Mouse (Mus musculus) neural tube, embryonic 14.5 days (tissue): Measurements from ENCODE around the gene Ppp2r5a. TPM values are rescaled to one million over a fixed set of nuclear protein-coding genes. Genes with fewer than 3 reads are reported as not detected.

Experiments used
- ATAC-seq: fragments of 200-750 bp; cut with Nextera tagmentation; 2 replicates; pipeline ENCODE4 v1.8.0; 2017; ENCODE audit warnings: low read depth, mild to moderate bottlenecking, moderate TSS enrichment, moderate library complexity
- H3K27ac ChIP-seq: fragments of 300-500 bp; sonication (generic); 2 replicates; pipeline ENCODE4 v1.5.1; 2014; ENCODE audit warnings: low read depth, mild to moderate bottlenecking, control low read depth, low read length, moderate library complexity, mixed read lengths
- H3K27me3 ChIP-seq: fragments of 300-500 bp; sonication (generic); 2 replicates; pipeline ENCODE4 v1.6.1; 2014; ENCODE audit warnings: low read length; ENCODE audit not compliant: control insufficient read depth, insufficient read depth
- H3K36me3 ChIP-seq: fragments of 300-500 bp; sonication (generic); 2 replicates; pipeline ENCODE4 v1.6.1; 2014; ENCODE audit warnings: low read length, mixed read lengths; ENCODE audit not compliant: control insufficient read depth, insufficient read depth
- H3K4me1 ChIP-seq: fragments of 300-500 bp; sonication (generic); 2 replicates; pipeline ENCODE4 v1.6.1; 2014; ENCODE audit warnings: low read length; ENCODE audit not compliant: control insufficient read depth, insufficient read depth
- H3K4me2 ChIP-seq: fragments of 300-500 bp; sonication (generic); 2 replicates; pipeline ENCODE4 v1.6.1; 2014; ENCODE audit warnings: mild to moderate bottlenecking, low read depth, low read length, control low read depth
- H3K4me3 ChIP-seq: fragments of 300-500 bp; sonication (generic); 2 replicates; pipeline ENCODE4 v1.5.1; 2014; ENCODE audit warnings: low read depth, low read length, control low read depth, mixed read lengths
- H3K9ac ChIP-seq: fragments of 300-500 bp; sonication (generic); replicated peaks from 2 replicates; pipeline ENCODE4 v1.6.1; 2014; ENCODE audit warnings: low read depth, mild to moderate bottlenecking, control low read depth, low read length, mixed read lengths
- H3K9me3 ChIP-seq: fragments of 300-500 bp; sonication (generic); 2 replicates; pipeline ENCODE4 v1.6.1; 2016; ENCODE audit warnings: low read length; ENCODE audit not compliant: control insufficient read depth
- WGBS: fragments of 180-500 bp; shearing (Covaris S2); extraction: QIAGEN DNeasy Blood & Tissue Kit; methylation state at CpG from one replicate; pipeline ENCODE4 v1.1.7; 2014; 5-methylcytosine and 5-hydroxymethylcytosine counted together
- polyA plus RNA-seq: library from polyadenylated mRNA; unstranded; fragments of >200 nt; fragmentation: Nextera tagmentation; extraction: Ambion mirVana; gene quantifications from 2 replicates; pipeline ENCODE4 v1.2.1, GENCODE M21; 2014

Ppp2r5a gene
- polyA plus RNA-seq, 1 experiment from 2014 or later = 6.9 TPM

- Histone ChIP-seq H3K4me3 (no peak overlapping the region), H3K4me1 (no peaks in the 10 kb centered on the region), H3K27ac (no peak overlapping the region), H3K9me3 (no peaks in the 10 kb centered on the region), H3K36me3 (peaks cover 18% of the 10 kb centered on the region), H3K4me2 (no peak overlapping the region), H3K9ac (no peak overlapping the region), H3K27me3 (no peaks in the 10 kb centered on the region)
- WGBS = 63% methylated on average over 4 of the region's 4 CpGs
- no peak for ATAC-seq
These were observed 49.2 kb downstream of the Ppp2r5a start for GRCm38 (mm10) chr1:191353836-191354235.

GRCm38 (mm10) chr1:191352786-191353488, 50.1 kb downstream of the Ppp2r5a start:
- WGBS = 60% methylated on average over 14 of the region's 14 CpGs

GRCm38 (mm10) chr1:191350355-191350754, 52.7 kb downstream of the Ppp2r5a start:
- Histone ChIP-seq H3K27me3 (no peaks in the 10 kb centered on the region), H3K4me3 (no peak overlapping the region), H3K27ac (no peak overlapping the region), H3K4me2 (no peak overlapping the region), H3K9ac (no peak overlapping the region), H3K9me3 (no peaks in the 10 kb centered on the region), H3K36me3 (peaks cover 36% of the 10 kb centered on the region), H3K4me1 (no peaks in the 10 kb centered on the region)
- 94% methylated on average over 5 of the region's 5 CpGs for WGBS
- ATAC-seq = no peak

More at GRCm38 (mm10) chr1:191352786-191353488, 50.1 kb downstream of the Ppp2r5a start:
- H3K36me3 ChIP-seq = peaks cover 25% of the 10 kb centered on the region
- H3K4me1 ChIP-seq = no peaks in the 10 kb centered on the region
- no peaks in the 10 kb centered on the region for H3K27me3 ChIP-seq
- no peak overlapping the region for H3K4me2 ChIP-seq
- H3K27ac ChIP-seq = no peak overlapping the region
- no peaks in the 10 kb centered on the region for H3K9me3 ChIP-seq
- no peak overlapping the region for H3K9ac ChIP-seq
- H3K4me3 ChIP-seq = no peak overlapping the region
- ATAC-seq = no peak

GRCm38 (mm10) chr1:191349486-191350037, 53.5 kb downstream of the Ppp2r5a start:
- H3K27me3 ChIP-seq = no peaks in the 10 kb centered on the region
- no peaks in the 10 kb centered on the region for H3K9me3 ChIP-seq
- no peak overlapping the region for H3K27ac ChIP-seq
- H3K4me2 ChIP-seq = no peak overlapping the region
- ATAC-seq = no peak
- no peak overlapping the region for H3K9ac ChIP-seq
- no peak overlapping the region for H3K4me3 ChIP-seq
- 91% methylated on average over 23 of the region's 23 CpGs for WGBS
- peaks cover 44% of the 10 kb centered on the region for H3K36me3 ChIP-seq
- no peaks in the 10 kb centered on the region for H3K4me1 ChIP-seq

- no peaks in the 10 kb centered on the region for H3K27me3 ChIP-seq
- no peak overlapping the region for H3K4me2 ChIP-seq
- H3K9ac ChIP-seq = no peak overlapping the region
- 76% methylated on average over 5 of the region's 5 CpGs for WGBS
- no peaks in the 10 kb centered on the region for H3K4me1 ChIP-seq
- ATAC-seq = no peak
- no peak overlapping the region for H3K4me3 ChIP-seq
- no peak overlapping the region for H3K27ac ChIP-seq
- H3K36me3 ChIP-seq = peaks cover 44% of the 10 kb centered on the region
- no peaks in the 10 kb centered on the region for H3K9me3 ChIP-seq
These were observed 54.1 kb downstream of the Ppp2r5a start for GRCm38 (mm10) chr1:191348996-191349395.

GRCm38 (mm10) chr1:191348592-191348991, 54.5 kb downstream of the Ppp2r5a start:
- no peak overlapping the region for H3K4me3 ChIP-seq
- no peak overlapping the region for H3K9ac ChIP-seq
- no peaks in the 10 kb centered on the region for H3K27me3 ChIP-seq
- no peak for ATAC-seq
- no peak overlapping the region for H3K4me2 ChIP-seq
- 93% methylated on average over 2 of the region's 2 CpGs for WGBS
- H3K4me1 ChIP-seq = no peaks in the 10 kb centered on the region
- peaks cover 44% of the 10 kb centered on the region for H3K36me3 ChIP-seq
- H3K27ac ChIP-seq = no peak overlapping the region
- no peaks in the 10 kb centered on the region for H3K9me3 ChIP-seq

- Histone ChIP-seq H3K4me2 (no peak overlapping the region), H3K9me3 (no peaks in the 10 kb centered on the region), H3K36me3 (peaks cover 52% of the 10 kb centered on the region), H3K9ac (no peak overlapping the region), H3K4me3 (no peak overlapping the region), H3K27me3 (no peaks in the 10 kb centered on the region), H3K4me1 (no peaks in the 10 kb centered on the region), H3K27ac (no peak overlapping the region)
- no peak for ATAC-seq
- 95% methylated on average over 8 of the region's 8 CpGs for WGBS
These were observed 55.5 kb downstream of the Ppp2r5a start for GRCm38 (mm10) chr1:191347602-191348001.

GRCm38 (mm10) chr1:191340530-191340929, 62.5 kb downstream of the Ppp2r5a start:
- H3K36me3 ChIP-seq = peaks cover 32% of the 10 kb centered on the region
- no peaks in the 10 kb centered on the region for H3K27me3 ChIP-seq
- H3K4me2 ChIP-seq = no peak overlapping the region
- no peak for ATAC-seq
- no peak overlapping the region for H3K27ac ChIP-seq
- 93% methylated on average over 4 of the region's 4 CpGs for WGBS
- no peaks in the 10 kb centered on the region for H3K4me1 ChIP-seq
- no peak overlapping the region for H3K9ac ChIP-seq
- H3K4me3 ChIP-seq = no peak overlapping the region
- no peaks in the 10 kb centered on the region for H3K9me3 ChIP-seq

- no peak overlapping the region for H3K4me2 ChIP-seq
- WGBS = 97% methylated on average over 2 of the region's 2 CpGs
- no peak overlapping the region for H3K9ac ChIP-seq
- no peaks in the 10 kb centered on the region for H3K27me3 ChIP-seq
- peaks cover 27% of the 10 kb centered on the region for H3K36me3 ChIP-seq
- no peak for ATAC-seq
- H3K9me3 ChIP-seq = no peaks in the 10 kb centered on the region
- no peak overlapping the region for H3K27ac ChIP-seq
- H3K4me1 ChIP-seq = no peaks in the 10 kb centered on the region
- H3K4me3 ChIP-seq = no peak overlapping the region
These were observed 63.2 kb downstream of the Ppp2r5a start for GRCm38 (mm10) chr1:191339876-191340275.
